Mouse (Mus musculus) kidney, embryonic 14.5 days (tissue): ENCODE data around the gene Abcc1. TPM values are rescaled to one million over a fixed set of nuclear protein-coding genes. Genes with fewer than 3 reads are reported as not detected.

Source experiments
- ATAC-seq: fragments of 200-750 bp; cut with Nextera tagmentation; 2 replicates; pipeline ENCODE4 v1.8.0; 2017; ENCODE audit warnings: moderate number of reproducible peaks, mild to moderate bottlenecking, moderate TSS enrichment, moderate library complexity; ENCODE audit not compliant: low FRiP score, low TSS enrichment
- H3K27ac ChIP-seq: fragments of 300-500 bp; sonication (generic); 2 replicates; pipeline ENCODE4 v1.5.1; 2014; ENCODE audit warnings: low read depth, mild to moderate bottlenecking, low read length, moderate library complexity, mixed read lengths
- H3K27me3 ChIP-seq: fragments of 300-500 bp; sonication (generic); 2 replicates; pipeline ENCODE4 v1.6.1; 2014; ENCODE audit warnings: mild to moderate bottlenecking, low read length; ENCODE audit not compliant: control insufficient read depth, insufficient read depth
- H3K36me3 ChIP-seq: fragments of 300-500 bp; sonication (generic); 2 replicates; pipeline ENCODE4 v1.6.1; 2014; ENCODE audit warnings: low read length, mixed read lengths; ENCODE audit not compliant: control insufficient read depth, insufficient read depth
- H3K4me1 ChIP-seq: fragments of 300-500 bp; sonication (generic); 2 replicates; pipeline ENCODE4 v1.6.1; 2014; ENCODE audit warnings: low read length, mixed read lengths; ENCODE audit not compliant: control insufficient read depth, insufficient read depth
- H3K4me2 ChIP-seq: fragments of 300-500 bp; sonication (generic); replicated peaks from 2 replicates; pipeline ENCODE4 v1.6.1; 2014; ENCODE audit warnings: low read depth, mild to moderate bottlenecking, low read length
- H3K4me3 ChIP-seq: fragments of 300-500 bp; sonication (generic); 2 replicates; pipeline ENCODE4 v1.5.1; 2014; ENCODE audit warnings: mild to moderate bottlenecking, low read length
- H3K9ac ChIP-seq: fragments of 300-500 bp; sonication (generic); 2 replicates; pipeline ENCODE4 v1.6.1; 2014; ENCODE audit warnings: low read depth, mild to moderate bottlenecking, low read length, moderate library complexity
- H3K9me3 ChIP-seq: fragments of 300-500 bp; sonication (generic); 2 replicates; pipeline ENCODE4 v1.6.1; 2016; ENCODE audit warnings: low read length; ENCODE audit not compliant: control insufficient read depth
- WGBS: fragments of 180-500 bp; shearing (Covaris S2); extraction: QIAGEN DNeasy Blood & Tissue Kit; methylation state at CpG from one replicate; pipeline ENCODE4 v1.1.7; 2014; 5-methylcytosine and 5-hydroxymethylcytosine counted together
- polyA plus RNA-seq: library from polyadenylated mRNA; unstranded; fragments of >200 nt; fragmentation: Nextera tagmentation; extraction: Ambion mirVana; gene quantifications from 2 replicates; pipeline ENCODE4 v1.2.1, GENCODE M21; 2014

Abcc1 gene
- polyA plus RNA-seq, 1 experiment from 2014 or later = 13.6 TPM

- no peak for ATAC-seq
- WGBS = 91% methylated on average over 6 of the region's 6 CpGs
- Histone ChIP-seq H3K4me2 (no peak overlapping the region), H3K9ac (no peak overlapping the region), H3K4me3 (no peak overlapping the region), H3K27me3 (no peaks in the 10 kb centered on the region), H3K4me1 (no peaks in the 10 kb centered on the region), H3K9me3 (no peaks in the 10 kb centered on the region), H3K27ac (no peak overlapping the region), H3K36me3 (peaks cover 23% of the 10 kb centered on the region)
Measured at GRCm38 (mm10) chr16:14439081-14439480, 77.7 kb downstream of the Abcc1 start.

DNA sequence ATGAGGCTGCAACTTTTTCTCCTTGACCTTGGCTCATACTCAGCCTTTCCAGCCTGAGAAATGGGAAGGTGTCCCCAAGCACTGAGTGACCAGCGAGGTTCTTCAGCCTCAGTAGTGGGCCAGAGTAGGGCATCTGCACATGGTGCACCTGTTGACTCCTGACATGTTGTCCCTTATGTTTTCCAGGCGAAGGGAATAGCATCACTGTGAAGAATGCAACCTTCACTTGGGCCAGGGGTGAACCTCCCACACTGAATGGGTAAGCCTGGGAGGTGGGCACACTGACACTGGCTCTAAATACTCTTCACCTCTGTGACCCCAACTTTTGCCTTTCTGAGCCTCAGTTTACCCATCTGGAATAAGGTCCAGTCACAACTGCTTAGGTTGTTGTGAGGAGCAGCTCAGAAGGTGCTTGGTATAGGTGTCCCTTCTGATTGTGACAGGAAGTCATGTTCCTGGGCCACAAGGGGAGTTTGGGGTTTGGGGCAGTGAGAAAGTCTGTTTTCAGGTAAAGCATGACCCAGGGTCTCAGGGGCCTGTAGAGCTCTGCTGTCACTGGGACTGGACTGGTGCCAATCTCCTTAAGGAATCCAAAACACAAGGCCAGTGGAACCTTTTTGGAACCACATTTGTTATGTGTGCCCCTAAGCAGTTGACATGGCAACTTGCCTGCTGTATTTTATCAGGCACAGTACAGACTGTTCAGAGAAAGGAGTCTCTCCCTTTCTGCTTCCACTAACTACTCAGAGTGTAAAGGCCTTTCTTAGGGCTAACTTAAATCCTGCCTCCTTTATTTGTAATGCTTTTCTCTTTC lies 78.7 kb downstream of the Abcc1 start:
- Histone ChIP-seq H3K27ac (no peak overlapping the region), H3K9me3 (no peaks in the 10 kb centered on the region), H3K4me2 (no peak overlapping the region), H3K4me3 (no peak overlapping the region), H3K4me1 (no peaks in the 10 kb centered on the region), H3K36me3 (peaks cover 25% of the 10 kb centered on the region), H3K9ac (no peak overlapping the region), H3K27me3 (no peaks in the 10 kb centered on the region)
- 81% methylated on average over 2 of the region's 2 CpGs for WGBS
- no peak for ATAC-seq

- H3K27ac ChIP-seq = no peak overlapping the region
- ATAC-seq = no peak
- WGBS = 61% methylated on average over 6 of the region's 6 CpGs
- H3K36me3 ChIP-seq = peaks cover 28% of the 10 kb centered on the region
- no peak overlapping the region for H3K9ac ChIP-seq
- no peaks in the 10 kb centered on the region for H3K9me3 ChIP-seq
- no peaks in the 10 kb centered on the region for H3K4me1 ChIP-seq
- no peak overlapping the region for H3K4me3 ChIP-seq
- no peak overlapping the region for H3K4me2 ChIP-seq
- no peaks in the 10 kb centered on the region for H3K27me3 ChIP-seq
Measured at GRCm38 (mm10) chr16:14444059-14444855, 82.9 kb downstream of the Abcc1 start.

- H3K9ac ChIP-seq = no peak overlapping the region
- no peak overlapping the region for H3K4me3 ChIP-seq
- no peak overlapping the region for H3K27ac ChIP-seq
- H3K27me3 ChIP-seq = no peaks in the 10 kb centered on the region
- H3K4me2 ChIP-seq = no peak overlapping the region
- ATAC-seq = no peak
- no peaks in the 10 kb centered on the region for H3K4me1 ChIP-seq
- H3K9me3 ChIP-seq = no peaks in the 10 kb centered on the region
- WGBS = 92% methylated on average over 6 of the region's 6 CpGs
- H3K36me3 ChIP-seq = peaks cover 24% of the 10 kb centered on the region
Measured at GRCm38 (mm10) chr16:14445197-14445596, 83.8 kb downstream of the Abcc1 start.

DNA sequence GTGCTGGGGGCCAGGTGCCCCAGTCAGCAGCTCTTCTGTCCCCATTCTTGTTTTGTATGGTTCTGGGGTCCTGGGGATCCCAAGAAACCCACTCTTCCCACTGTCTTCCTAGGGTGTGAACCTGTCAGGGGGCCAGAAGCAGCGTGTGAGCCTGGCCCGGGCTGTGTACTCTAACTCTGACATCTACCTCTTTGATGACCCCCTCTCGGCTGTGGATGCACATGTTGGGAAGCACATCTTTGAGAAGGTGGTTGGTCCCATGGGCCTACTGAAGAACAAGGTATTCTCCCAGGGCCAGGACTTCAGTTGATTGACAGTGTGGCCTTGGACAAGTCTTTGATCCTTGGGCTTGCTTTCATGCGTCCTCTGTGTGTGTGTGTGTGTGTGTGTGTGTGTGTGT lies 86.0 kb downstream of the Abcc1 start:
- H3K9me3 ChIP-seq = no peaks in the 10 kb centered on the region
- no peak overlapping the region for H3K9ac ChIP-seq
- H3K27ac ChIP-seq = no peak overlapping the region
- no peak for ATAC-seq
- H3K4me1 ChIP-seq = no peaks in the 10 kb centered on the region
- H3K4me2 ChIP-seq = no peak overlapping the region
- WGBS = 95% methylated on average over 4 of the region's 4 CpGs
- H3K36me3 ChIP-seq = peaks cover 24% of the 10 kb centered on the region
- H3K4me3 ChIP-seq = no peak overlapping the region
- H3K27me3 ChIP-seq = no peaks in the 10 kb centered on the region

DNA sequence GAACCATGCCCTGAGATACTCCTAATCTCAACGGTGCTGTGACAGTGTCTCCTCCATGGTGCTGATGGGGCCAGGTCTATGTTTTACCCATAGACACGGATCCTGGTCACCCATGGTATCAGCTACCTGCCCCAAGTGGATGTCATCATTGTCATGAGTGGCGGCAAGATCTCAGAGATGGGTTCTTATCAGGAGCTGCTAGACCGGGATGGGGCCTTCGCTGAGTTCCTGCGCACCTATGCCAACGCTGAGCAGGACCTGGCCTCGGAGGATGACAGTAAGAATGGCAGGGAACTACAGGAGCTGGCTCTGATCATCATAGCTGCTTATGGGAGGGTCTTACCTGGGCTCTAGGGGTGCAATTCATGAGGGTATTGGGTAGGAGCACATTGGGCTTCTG lies 86.9 kb downstream of the Abcc1 start:
- H3K27me3 ChIP-seq = no peaks in the 10 kb centered on the region
- H3K4me1 ChIP-seq = no peaks in the 10 kb centered on the region
- H3K4me3 ChIP-seq = no peak overlapping the region
- no peak overlapping the region for H3K9ac ChIP-seq
- peaks cover 17% of the 10 kb centered on the region for H3K36me3 ChIP-seq
- no peak overlapping the region for H3K27ac ChIP-seq
- H3K9me3 ChIP-seq = no peaks in the 10 kb centered on the region
- WGBS = 97% methylated on average over 8 of the region's 8 CpGs
- H3K4me2 ChIP-seq = no peak overlapping the region
- ATAC-seq = no peak

DNA sequence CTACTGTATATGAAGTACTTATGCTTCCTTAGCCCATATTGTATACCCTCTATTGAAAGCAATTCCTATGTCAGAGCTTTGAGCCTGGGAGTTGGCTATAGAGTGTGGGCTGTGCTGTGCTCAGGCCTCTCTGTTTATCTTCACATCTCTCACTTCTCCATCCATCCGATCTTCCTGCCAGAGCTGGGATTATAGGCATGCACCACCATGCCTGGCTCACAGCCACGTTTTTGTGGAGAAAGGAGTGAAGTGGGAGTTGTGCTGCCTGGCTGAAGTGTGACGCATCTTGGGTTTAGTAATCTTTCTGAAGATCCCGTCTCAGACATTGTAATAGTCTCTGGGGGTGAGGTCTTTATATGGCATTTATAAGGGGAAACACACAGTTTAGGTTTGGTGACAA lies 88.5 kb downstream of the Abcc1 start:
- Histone ChIP-seq H3K27me3 (no peaks in the 10 kb centered on the region), H3K27ac (no peak overlapping the region), H3K9me3 (no peaks in the 10 kb centered on the region), H3K36me3 (peaks cover 14% of the 10 kb centered on the region), H3K4me3 (no peak overlapping the region), H3K4me2 (no peak overlapping the region), H3K9ac (no peak overlapping the region), H3K4me1 (no peaks in the 10 kb centered on the region)
- WGBS = 87% methylated on average over 4 of the region's 4 CpGs
- no peak for ATAC-seq

DNA sequence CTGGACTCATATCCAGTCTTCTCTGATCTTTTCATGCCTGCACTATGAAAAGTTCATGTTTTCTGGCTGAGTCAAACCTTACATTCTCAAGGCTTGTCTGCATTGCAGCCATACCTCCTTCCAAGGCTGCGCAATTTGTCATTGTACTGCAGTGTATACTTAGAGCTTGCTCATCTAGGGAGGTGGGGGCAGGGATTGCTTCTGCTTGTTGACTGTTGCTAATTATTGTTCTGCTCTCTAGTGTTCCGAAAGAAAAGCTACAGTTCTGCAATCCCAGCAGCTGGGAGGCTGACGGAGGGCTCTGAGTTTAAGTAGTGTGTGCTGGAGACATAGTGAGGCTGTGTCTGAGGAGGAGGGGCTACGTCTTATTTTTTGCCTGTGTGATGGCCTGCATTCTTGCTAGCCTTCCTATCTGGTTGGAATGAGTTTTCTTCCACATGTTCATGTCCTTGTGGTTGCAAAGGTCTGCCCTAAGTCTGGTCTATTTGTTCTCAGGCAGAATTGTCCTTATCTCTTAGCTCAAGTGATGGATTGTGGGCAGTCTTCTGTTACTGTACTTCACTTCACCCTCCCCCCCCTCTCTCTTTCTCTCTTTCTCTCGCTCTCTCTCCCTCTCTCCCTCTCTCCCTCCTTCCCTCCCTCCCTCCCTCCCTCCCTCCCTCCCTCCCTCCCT lies 90.2 kb downstream of the Abcc1 start:
- Histone ChIP-seq H3K36me3 (peaks cover 14% of the 10 kb centered on the region), H3K9ac (no peak overlapping the region), H3K27ac (no peak overlapping the region), H3K4me2 (no peak overlapping the region), H3K4me1 (no peaks in the 10 kb centered on the region), H3K27me3 (no peaks in the 10 kb centered on the region), H3K4me3 (no peak overlapping the region), H3K9me3 (no peaks in the 10 kb centered on the region)
- ATAC-seq = no peak
- 73% methylated on average over 5 of the region's 5 CpGs for WGBS

DNA sequence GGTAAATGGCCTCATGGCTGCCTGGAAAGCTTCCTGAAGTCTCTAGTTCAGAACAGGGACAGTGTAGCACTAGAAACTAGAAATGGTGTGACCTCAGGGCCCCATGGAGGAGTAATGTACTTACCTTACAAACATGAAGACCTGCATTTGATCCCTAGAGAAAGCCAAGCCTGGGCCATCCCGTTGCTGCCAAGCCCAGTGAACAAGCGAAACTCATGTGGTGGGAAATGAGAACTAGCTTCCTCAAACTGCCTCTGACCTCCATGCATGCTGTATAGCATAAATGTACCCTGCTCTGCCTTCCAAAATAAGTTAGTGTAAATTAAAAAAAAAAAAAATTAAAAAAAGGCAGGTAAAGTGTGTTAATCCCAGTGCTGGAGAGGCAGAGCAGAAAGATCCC lies 101.2 kb downstream of the Abcc1 start:
- no peak overlapping the region for H3K27ac ChIP-seq
- H3K9me3 ChIP-seq = no peaks in the 10 kb centered on the region
- WGBS = 93% methylated on average over 2 of the region's 2 CpGs
- ATAC-seq = no peak
- H3K4me1 ChIP-seq = no peaks in the 10 kb centered on the region
- no peak overlapping the region for H3K4me2 ChIP-seq
- H3K27me3 ChIP-seq = no peaks in the 10 kb centered on the region
- H3K36me3 ChIP-seq = peaks cover 36% of the 10 kb centered on the region
- H3K4me3 ChIP-seq = no peak overlapping the region
- H3K9ac ChIP-seq = no peak overlapping the region
